Mouse (Mus musculus) urinary bladder, postnatal 4 days (tissue): ENCODE data around the gene Gng13.
"Not testable (repeated sequence)": the region's sequence is repeated elsewhere in the genome, so short reads cannot be mapped to it uniquely, and the experiment has no call there.

Experiments used
- DNase-seq, 2 experiments: peaks; one replicate each; pipeline ENCODE4 v3.0.0; 2021 to 2022; ENCODE audit warnings: low spot score in 2 of 2

Gng13 gene

DNA sequence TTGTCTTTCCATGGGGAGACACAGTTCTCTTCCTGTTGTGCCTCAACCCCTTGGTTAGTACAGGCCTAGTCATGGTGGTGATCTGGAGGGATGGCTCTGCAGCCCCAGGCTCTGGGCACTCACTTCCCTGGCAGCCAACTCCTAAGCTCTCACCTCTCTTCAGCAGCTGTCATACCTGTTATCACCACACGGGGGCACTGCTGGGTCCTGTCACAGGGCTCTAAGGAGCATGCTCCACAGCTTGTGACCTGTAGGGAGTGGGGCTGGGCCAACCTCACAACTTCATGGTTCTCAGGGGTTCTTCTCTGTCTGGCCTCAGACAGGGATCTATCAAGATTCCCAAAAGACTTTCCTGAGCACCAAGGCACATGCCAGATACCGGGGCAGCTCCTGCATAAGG is 15.1 kb downstream of the Gng13 start:
- peak; percentile 71 to 85 for DNase-seq

DNA sequence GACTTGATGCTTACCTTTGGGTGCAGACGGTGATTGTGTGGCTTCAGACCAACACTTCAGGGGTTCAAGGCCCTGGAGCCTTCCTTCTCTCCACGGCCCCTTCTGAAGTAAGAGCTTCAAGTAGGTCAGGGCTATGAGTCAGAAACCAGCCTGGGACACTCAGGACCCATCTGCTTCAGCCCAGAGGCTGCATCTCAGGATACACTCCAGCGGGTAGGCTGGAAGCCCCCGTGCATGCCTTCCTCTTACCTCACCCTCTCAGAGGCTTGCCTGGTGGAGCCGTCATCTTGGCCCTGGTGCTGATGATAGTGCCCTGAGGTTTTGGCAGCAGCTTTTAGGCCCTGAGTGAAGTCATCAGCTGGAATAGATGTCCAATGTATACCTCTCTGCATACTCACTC is 18.3 kb downstream of the Gng13 start:
- DNase-seq: no peak

DNA sequence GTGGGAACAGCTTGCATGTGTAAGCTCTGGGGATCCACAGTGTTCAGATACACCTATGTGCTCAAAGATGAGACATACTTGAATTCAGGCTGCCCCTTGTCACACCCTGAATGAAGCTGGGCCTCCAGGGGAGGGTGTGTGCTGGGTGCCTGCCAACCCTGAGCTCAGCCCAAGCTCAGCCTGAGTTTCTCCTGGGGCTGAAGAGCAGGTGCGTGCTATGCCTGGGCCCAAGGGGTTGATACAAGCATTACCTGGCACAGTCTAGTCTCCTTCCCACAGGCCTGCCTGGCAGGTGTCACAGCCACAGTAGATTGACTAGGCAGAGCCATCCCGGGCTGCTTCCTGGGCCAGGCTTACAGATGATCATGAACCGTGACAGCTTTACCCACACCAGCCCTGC is 18.8 kb downstream of the Gng13 start, which contains the start of gene Mslnl:
Gene Mslnl (plus strand): TSS at position 298 of the 400 bp plus-strand sequence.
- no peak for DNase-seq

DNA sequence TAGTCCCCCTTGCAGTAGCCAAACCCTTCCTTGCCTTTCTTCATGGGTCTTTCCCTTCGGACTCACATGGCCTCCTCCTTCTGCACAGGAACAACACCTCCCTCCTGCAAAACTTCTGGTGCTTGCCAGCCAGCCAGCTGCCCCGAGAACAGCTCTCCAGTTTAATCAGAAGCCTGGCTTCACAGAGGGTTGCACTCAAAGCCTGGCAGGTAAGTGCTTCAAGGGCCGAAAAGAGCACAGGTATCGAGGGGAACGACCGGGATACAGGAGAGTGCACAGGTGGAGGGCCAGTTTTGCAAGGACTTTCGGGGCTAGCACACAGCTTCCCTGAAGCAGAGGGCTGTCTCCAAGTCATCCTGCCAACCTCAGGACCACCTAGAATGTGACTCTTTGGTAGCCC is 21.9 kb downstream of the Gng13 start:
- DNase-seq: no peak

DNA sequence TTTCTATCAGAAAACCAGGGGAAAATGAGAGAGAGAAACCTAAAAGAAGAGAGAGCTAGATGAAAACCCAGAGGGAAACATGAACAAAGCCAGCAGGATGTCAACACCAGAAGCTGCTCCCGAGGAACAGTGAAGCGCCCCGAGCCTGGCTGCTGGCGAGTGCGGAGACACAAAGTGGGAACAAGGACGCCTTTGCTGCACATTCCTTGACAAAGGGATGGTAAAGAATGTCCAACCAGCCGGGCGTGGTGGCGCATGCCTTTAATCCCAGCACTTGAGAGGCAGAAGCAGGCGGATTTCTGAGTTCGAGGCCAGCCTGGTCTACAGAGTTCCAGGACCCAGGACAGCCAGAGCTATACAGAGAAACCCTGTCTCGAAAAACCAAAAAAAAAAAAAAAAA is 24.5 kb downstream of the Gng13 start:
- not testable (repeated sequence) for DNase-seq

DNA sequence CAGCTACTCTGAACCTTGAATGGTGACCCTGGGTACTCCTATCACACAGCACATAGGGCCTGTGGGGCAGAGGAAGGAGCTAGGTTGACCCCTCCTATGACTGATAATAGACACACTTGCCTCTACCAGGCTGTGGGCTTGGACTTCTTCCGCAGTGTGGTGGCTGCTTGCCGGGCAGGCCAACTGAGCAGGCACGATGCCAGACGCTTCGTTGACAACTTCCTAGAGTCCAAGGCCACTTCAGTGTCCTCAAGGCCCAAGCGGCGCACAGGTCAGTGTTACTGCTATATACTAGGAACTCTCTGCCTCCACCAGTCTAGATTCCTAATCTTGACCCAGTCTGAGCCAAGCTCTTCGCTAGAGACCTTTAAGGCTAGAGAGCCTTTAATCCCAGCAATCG is 26.9 kb downstream of the Gng13 start:
- no peak for DNase-seq

DNA sequence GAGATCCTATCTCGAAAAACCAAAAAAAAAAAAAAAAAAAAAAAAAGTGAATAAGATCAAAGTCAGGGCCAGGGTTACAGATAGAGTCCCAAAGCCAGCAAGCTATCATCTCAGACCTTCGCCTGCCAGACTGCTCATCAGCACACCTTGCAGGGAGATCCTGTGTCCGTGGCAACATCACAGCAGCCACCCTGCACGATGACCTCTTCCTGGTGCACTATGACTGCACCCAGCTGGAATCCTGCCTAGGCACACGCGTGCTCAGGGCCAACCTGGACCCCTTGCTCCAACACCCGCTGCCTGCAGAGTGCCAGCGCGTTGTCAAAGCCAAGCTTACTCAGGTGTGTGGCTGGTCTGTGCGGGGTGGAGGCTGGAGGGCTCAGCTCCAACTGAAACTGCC is 27.3 kb downstream of the Gng13 start:
- DNase-seq: no peak

DNA sequence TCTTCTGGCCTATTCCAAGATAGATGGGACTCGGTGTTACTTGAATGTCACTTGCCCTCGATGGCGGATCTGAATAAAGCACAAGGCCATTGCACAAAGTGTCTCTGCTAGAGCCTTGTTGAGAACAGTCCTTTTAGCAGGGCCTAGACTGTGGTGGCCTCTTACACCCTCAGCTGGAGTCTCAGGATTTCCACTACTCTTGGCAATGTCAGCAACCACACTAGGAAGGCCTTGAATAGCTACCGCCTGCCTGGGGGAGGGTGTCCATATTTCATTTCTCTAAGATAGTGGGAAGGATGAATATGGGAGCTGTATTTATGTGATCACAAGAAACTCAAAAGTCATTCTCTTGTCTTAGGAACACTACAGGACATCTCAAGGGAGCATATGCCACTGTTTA is 31.3 kb downstream of the Gng13 start:
- no peak for DNase-seq

DNA sequence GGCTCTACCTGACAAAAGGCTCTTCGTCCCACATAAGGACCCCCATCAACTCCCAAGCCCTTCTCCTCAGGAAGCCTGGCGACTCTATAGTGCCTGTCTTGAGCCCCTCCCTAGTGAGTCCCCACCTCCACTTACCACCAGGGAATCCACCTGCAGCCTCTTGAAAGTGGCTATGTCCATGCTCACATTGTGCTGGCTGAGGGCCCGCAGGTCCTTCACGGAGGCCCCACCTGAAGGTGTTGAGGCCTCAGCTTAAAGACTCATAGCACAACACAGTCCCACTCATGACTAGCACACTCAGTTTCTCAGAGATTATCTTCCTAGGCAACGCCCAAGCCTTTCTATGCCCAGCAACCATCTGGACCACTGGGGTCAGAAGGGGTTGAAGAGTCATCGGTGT is 32.3 kb downstream of the Gng13 start:
- DNase-seq: no peak

DNA sequence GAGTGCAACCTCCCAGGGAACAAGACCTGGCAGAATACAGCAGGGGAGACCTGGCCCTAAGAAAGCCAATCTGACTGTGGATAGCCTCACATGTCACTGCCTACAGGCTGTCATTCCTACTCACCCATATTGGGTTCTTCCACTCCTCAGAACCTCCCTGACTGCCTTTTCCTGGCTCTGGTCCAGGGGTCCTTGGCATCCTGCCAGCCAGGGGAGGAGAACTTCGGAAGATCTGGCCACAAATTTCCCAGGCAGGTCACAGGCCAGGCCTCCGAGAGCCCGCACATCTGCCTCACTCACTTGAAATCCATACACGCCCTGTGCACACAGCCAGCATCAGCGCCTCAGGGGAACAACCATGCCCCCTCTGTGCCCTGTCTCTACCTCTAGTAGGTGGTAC is 34.5 kb downstream of the Gng13 start:
- DNase-seq: peak; percentile 70 to 86

DNA sequence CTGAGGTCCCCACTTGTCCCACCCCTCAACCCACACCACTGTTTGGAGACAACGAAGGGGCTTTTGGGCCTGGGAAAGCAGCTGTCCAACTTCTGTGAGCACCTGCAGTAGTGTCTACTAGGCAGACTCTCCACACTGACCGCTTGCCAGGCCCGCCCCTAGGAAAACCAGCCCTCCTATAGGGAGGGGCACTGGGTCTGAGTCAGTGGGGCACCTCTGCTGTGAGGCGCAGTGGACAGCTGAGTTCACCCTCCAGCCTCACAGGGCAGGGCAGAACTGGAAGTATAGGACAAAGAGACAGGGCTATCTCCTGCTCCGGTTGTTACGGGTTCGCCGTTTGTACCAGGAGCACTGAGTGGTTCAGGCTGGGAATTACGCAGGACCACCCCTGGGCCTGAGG is 37.3 kb downstream of the Gng13 start, which contains the start of gene Msln:
Gene Msln (minus strand): TSS at position 138 of the 400 bp plus-strand sequence.
- DNase-seq: no peak

DNA sequence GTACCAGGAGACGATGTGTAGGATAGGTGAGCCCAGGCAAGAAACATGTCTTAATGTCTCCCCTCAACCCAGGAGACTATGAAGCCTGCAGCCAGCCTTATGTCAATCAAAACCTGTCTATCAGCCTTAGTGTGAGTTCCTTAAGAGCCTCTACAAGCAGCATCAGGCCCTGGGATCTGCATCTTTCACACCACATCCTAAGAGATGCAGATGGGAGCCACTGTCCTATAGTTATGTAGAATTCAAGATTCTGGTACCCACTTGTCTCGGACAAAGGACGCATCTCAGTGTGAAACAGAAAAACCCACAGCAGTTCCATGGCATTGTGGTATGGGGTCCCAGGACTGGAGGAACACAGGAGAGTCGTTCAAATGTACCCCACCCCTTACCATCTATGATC is 38.1 kb downstream of the Gng13 start:
- no peak for DNase-seq

DNA sequence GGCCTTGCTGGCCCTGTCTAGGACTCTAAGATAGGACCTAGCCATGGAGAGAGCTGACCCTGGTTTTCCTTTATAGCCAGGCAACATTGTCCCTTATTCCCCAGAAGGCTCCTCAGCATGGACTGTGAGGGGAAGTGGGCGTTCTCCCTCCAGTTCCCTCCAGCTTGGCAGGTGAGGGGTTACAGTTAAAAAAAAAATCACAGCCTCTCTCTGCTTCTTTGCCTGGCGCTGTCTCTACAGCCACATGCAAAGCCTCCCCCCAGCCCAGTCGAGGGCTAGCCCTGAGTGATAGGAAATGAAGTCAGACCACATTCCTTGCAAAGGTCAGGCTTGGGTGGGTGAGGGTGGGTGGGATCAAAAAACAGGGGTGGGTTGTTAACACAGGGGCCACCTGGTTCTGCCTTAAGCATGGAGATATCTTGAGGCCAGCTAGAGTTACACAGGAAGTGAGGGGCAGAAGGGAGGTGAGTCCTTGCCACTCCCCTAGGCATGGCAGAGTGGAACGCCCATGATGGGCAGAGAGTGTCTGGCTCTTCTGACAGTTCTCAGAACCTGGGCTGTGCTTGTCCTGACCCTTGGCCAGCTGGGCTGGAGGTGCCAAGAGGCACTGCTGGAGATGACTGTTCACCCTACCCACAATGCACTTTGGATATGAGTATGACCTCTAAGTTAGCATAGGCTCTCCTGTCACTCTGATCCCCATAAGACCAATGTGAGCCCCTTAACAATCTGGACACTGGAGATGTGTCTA is 38.8 kb downstream of the Gng13 start:
- no peak for DNase-seq

DNA sequence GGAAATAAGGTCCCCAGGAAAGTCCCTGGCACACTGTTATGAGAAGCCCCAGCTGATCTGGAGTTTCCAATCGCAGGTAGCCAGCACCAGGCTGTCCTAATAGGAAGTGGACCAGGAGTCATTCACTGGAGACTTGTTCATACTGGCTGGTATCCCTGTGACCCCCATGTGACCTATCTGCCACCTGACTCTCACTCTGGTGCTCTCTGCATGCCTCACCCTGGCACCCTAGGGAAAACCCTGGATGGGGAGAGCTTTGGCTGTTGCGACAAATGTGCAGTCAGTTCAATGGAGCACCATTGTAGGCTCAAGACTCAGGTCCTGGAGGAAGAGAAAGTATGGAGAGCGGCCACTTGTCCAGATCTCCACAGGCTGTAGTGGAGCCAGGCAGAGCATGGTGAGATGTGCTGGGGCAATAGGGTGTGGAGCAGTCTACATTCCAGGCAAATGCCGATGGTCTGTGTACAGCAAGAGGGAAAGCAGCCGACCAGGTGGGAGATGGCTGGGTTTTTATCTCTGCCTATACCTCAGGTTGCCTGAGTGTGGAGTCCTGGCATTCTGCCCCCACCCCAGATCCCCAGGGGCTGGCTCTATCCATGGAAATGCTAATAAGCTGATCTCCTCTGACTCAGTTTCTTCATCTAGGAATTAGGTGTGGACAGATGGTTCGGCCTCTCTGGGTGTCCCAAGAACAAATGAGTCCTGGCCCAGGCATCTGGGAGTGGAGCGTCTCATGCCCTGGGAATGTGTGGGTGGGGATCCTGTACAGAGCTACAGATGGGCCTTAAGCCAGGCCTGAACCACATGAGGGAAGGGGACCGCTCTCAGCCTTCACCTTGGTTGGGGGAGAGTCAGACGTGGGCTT is 39.6 kb downstream of the Gng13 start:
- DNase-seq: no peak

DNA sequence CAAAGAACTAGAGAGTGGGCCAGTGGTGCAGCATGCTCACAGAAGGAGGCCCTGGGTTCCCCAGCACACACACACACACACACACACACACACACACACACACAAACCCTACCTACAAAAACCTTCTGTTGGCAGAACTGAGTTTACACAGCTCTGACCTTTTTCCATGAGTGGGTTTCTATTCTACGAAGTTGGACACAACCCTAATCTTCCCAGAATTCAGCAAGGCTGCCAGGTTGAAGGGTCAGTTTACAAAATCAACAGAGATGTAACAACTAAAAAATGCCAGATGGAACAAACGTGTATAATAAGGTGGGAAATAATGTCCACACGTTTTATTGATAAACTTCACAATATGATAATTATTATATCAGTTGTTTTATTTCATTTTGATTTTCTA is 40.7 kb downstream of the Gng13 start:
- DNase-seq: no peak

DNA sequence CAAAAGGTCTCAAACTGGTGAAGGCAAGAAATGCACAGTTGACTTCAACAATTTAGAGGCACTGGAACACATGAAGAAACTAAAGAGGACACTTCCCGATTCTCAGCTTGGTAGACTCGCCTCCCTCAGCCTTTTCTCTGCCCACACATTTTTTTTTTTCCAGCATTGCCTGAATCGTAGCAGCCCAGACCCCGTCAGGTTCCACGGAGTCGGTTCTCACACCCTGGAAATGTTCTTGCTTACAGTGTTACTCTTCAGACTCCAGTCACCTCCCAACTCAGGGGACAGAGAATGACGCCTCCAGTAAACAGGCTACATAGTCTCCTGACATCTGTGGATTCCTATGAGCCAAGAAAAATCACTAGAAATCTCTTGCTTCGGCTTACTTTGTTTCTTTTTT is 43.2 kb downstream of the Gng13 start:
- no peak for DNase-seq

DNA sequence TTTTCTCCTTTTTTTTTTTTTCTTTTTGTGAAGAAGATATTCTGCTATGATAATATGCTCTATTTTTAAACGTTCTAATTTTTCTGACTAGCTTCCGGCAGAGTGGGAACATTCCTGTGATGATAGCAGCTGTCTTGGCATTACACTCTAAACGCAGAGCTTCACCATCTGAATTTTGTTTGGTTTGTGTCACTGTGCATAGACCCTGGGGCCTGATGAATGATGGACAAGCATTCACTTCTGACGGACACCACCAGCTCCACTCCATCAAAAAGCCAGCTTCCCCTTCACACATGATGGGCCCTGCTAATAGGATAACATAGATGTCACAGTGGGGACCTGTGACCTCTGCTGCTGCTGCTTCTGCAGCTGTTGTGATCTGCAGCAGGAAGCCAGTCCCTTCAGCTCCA is 44.6 kb downstream of the Gng13 start:
- DNase-seq: no peak

DNA sequence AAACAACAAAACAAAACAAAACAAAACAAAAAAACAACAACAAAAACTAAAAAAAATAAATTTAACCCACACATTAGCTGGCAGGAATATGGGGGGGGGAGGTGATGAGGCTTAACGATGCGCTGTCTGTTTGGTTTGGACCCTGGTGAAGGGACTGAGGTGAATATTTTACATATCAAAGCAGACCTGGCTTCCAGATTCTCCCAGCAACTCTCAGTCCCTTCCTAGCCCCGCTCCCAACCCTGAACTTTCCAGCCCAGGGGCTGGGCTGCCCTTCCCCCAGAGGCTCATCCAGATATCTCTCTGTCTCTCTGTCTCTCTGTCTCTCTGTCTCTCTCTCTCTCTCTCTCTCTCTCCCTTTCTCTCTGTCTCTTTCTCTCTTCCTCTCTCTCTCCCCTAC is 45.6 kb downstream of the Gng13 start:
- no peak for DNase-seq

DNA sequence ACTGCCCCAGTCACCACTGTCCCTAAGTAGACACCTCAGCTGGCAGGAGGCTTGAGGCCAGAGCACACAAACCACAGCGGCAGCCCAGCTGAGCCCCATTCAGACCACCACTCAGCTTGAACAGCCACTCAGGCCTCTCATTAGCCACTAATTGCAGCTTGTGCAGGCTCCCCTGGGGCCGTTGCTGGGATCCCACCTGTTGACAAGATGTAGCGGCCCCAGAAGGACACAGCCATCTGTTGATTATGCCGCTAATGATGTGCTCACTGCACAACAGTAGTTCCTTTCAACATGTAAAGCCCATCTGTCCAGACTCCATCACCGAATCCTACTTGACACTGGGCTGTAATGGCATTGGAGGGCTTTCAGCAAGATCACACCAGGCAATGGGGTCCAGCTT is 48.9 kb downstream of the Gng13 start:
- DNase-seq: no peak
